Comparison of ENCODE assay signal across 36 mouse cellular contexts in the genomic region with DNA sequence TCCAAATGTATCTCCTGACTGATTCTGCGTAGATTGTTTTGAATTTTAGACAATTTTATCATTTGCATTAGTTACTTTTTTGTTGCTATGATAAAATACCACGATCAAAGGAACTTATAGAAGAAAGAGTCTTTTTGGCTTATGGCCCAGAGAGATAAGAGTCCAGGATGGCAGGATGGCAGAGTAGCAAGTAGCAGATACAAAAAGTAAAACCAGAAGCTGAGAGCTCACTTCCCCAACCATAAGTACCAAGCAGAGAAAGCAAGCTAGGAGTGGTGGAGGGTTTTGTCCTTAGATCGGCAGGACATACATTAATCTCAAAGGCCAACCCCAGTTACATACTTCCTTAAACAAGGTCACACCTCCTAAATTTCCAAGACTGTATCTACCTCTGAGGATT.
"Had no signal": no experiment of that assay in that cellular context is flagged by ENCODE, and none has a peak within 500 bp of the region (broad histone marks: within the 10 kb centered on the region; RNA-seq: fewer than 3 reads in every experiment).

No protein-coding gene starts in this region.

- ATAC-seq: hindbrain, embryonic 16.5 days; hindbrain, postnatal 0 days; inflammation-experienced regulatory T-cells, adult 6 months; intestine, embryonic 15.5 days; intestine, embryonic 16.5 days; intestine, postnatal 0 days had no signal

- H3K9ac ChIP-seq: heart, embryonic 12.5 days; heart, embryonic 13.5 days; heart, embryonic 15.5 days; hindbrain, embryonic 12.5 days; hindbrain, embryonic 13.5 days; hindbrain, embryonic 14.5 days; hindbrain, embryonic 15.5 days; intestine, embryonic 15.5 days; kidney, embryonic 15.5 days had no signal

- DNase-seq: heart, postnatal 10 days; heart, postnatal 14 days; heart, postnatal 36 days; heart, postnatal 4 days; kidney, adult 11 months; kidney, adult 18-20 months; kidney, adult 2 months; kidney, adult 8-10 months; kidney, adult 9 months; kidney, postnatal 10 days; kidney, postnatal 14 days; kidney, postnatal 25 days; kidney, postnatal 36 days; kidney, postnatal 4 days; layer of hippocampus, adult 9-11 months; layer of hippocampus, postnatal 36 days had no signal

- H3K4me3 ChIP-seq: heart, embryonic 10.5 days; heart, embryonic 12.5 days; heart, embryonic 13.5 days; heart, embryonic 15.5 days; hindbrain, embryonic 10.5 days; hindbrain, embryonic 12.5 days; hindbrain, embryonic 13.5 days; hindbrain, embryonic 15.5 days; intestine, embryonic 15.5 days; kidney, embryonic 15.5 days; layer of hippocampus, adult 2 months; left cerebral cortex, adult 2 months had no signal

- H3K27me3 ChIP-seq: heart, embryonic 12.5 days; heart, embryonic 13.5 days; heart, embryonic 15.5 days; hindbrain, embryonic 12.5 days; hindbrain, embryonic 13.5 days; hindbrain, embryonic 15.5 days; intestine, embryonic 15.5 days; kidney, embryonic 15.5 days had no signal

- H3K27ac ChIP-seq: heart, embryonic 10.5 days; heart, embryonic 13.5 days; heart, embryonic 15.5 days; hindbrain, embryonic 10.5 days; hindbrain, embryonic 12.5 days; hindbrain, embryonic 13.5 days; hindbrain, embryonic 14.5 days; hindbrain, embryonic 15.5 days; hindbrain, postnatal 0 days; intestine, embryonic 15.5 days; kidney, embryonic 15.5 days; kidney, postnatal 0 days; layer of hippocampus, adult 2 months; left cerebral cortex, adult 2 months had no signal

- H3K36me3 ChIP-seq: heart, embryonic 10.5 days; heart, embryonic 12.5 days; heart, embryonic 13.5 days; heart, embryonic 15.5 days; hindbrain, embryonic 10.5 days; hindbrain, embryonic 12.5 days; hindbrain, embryonic 13.5 days; hindbrain, embryonic 15.5 days; intestine, embryonic 15.5 days; kidney, embryonic 15.5 days had no signal

- H3K4me2 ChIP-seq: heart, embryonic 11.5 days; heart, embryonic 12.5 days; heart, embryonic 13.5 days; heart, embryonic 15.5 days; hindbrain, embryonic 12.5 days; hindbrain, embryonic 13.5 days; hindbrain, embryonic 14.5 days; hindbrain, embryonic 15.5 days; intestine, embryonic 15.5 days; kidney, embryonic 15.5 days had no signal

- H3K9me3 ChIP-seq: heart, embryonic 10.5 days; heart, embryonic 12.5 days; heart, embryonic 13.5 days; heart, embryonic 15.5 days; hindbrain, embryonic 10.5 days; hindbrain, embryonic 12.5 days; hindbrain, embryonic 13.5 days; hindbrain, embryonic 15.5 days; intestine, embryonic 15.5 days; kidney, embryonic 15.5 days had no signal

- H3K4me1 ChIP-seq: heart, embryonic 10.5 days; heart, embryonic 12.5 days; heart, embryonic 13.5 days; heart, embryonic 15.5 days; hindbrain, embryonic 10.5 days; hindbrain, embryonic 12.5 days; hindbrain, embryonic 13.5 days; hindbrain, embryonic 15.5 days; intestine, embryonic 15.5 days; kidney, embryonic 15.5 days had no signal
